Mouse (Mus musculus) hindbrain, embryonic 11.5 days (tissue): ENCODE measurements around the gene Tomm7. TPM values are rescaled to one million over a fixed set of nuclear protein-coding genes. Genes with fewer than 3 reads are reported as not detected.

Source experiments
- ATAC-seq: fragments of 200-750 bp; cut with Nextera tagmentation; 2 replicates; pipeline ENCODE4 v1.8.0; 2017; ENCODE audit warnings: mild to moderate bottlenecking, moderate TSS enrichment, moderate library complexity; ENCODE audit not compliant: low FRiP score
- DNase-seq: peaks from one replicate; pipeline ENCODE4 v3.0.0-alpha.2; 2015; ENCODE audit warnings: low spot score
- H3K27ac ChIP-seq: fragments of 300-500 bp; sonication (generic); 2 replicates; pipeline ENCODE4 v1.5.1; 2014; ENCODE audit warnings: mild to moderate bottlenecking, low read depth, low read length
- H3K27me3 ChIP-seq: fragments of 300-500 bp; sonication (generic); 2 replicates; pipeline ENCODE4 v1.6.1; 2014; ENCODE audit warnings: mild to moderate bottlenecking, low read length, moderate library complexity, mixed read lengths; ENCODE audit not compliant: control insufficient read depth, insufficient read depth
- H3K36me3 ChIP-seq: fragments of 300-500 bp; sonication (generic); 2 replicates; pipeline ENCODE4 v1.6.1; 2014; ENCODE audit warnings: mild to moderate bottlenecking, low read length, moderate library complexity, mixed read lengths; ENCODE audit not compliant: control insufficient read depth, insufficient read depth
- H3K4me1 ChIP-seq: fragments of 300-500 bp; sonication (generic); replicated peaks from 2 replicates; pipeline ENCODE4 v1.6.1; 2014; ENCODE audit warnings: low read length, mixed read lengths; ENCODE audit not compliant: control insufficient read depth, insufficient read depth
- H3K4me2 ChIP-seq: fragments of 300-500 bp; sonication (generic); replicated peaks from 2 replicates; pipeline ENCODE4 v1.6.1; 2014; ENCODE audit warnings: mild to moderate bottlenecking, low read depth, low read length
- H3K4me3 ChIP-seq: fragments of 300-500 bp; sonication (generic); 2 replicates; pipeline ENCODE4 v1.5.1; 2014; ENCODE audit warnings: low read depth, low read length
- H3K9ac ChIP-seq: fragments of 300-500 bp; sonication (generic); 2 replicates; pipeline ENCODE4 v1.6.1; 2014; ENCODE audit warnings: low read depth, low read length
- H3K9me3 ChIP-seq: fragments of 300-500 bp; sonication (generic); 2 replicates; pipeline ENCODE4 v1.6.1; 2016; ENCODE audit warnings: low read length; ENCODE audit not compliant: control insufficient read depth
- WGBS: fragments of 180-500 bp; shearing (Covaris S2); extraction: QIAGEN DNeasy Blood & Tissue Kit; methylation state at CpG from one replicate; pipeline ENCODE4 v1.1.7; 2014; 5-methylcytosine and 5-hydroxymethylcytosine counted together
- polyA plus RNA-seq: library from polyadenylated mRNA; unstranded; fragments of >200 nt; fragmentation: Nextera tagmentation; extraction: Ambion mirVana; gene quantifications from 2 replicates; pipeline ENCODE4 v1.2.1, GENCODE M21; 2014

The Tomm7 gene
- polyA plus RNA-seq, 1 experiment from 2014 or later, result 107 TPM

DNA sequence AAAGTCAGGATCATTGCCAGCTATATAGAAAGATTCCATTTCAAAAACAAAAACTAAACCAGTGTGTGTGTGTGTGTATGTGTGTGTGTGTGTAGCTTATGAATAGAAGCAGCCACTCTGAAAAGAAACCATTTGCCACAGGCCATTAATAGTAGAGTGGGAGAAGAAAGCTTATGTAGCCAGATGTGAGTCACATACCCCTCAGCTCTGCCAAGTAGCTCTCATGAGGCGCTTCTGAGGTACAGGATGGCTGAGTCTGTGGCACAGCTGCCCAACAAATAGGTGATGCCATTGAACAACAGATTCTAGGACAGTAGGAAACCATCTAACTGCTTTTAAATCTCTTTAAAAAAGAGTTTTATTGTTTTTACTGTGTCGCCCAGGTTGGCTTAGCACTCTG, 51.2 kb downstream of the Tomm7 start:
- peaks cover 2% of the 10 kb centered on the region; the same call in 1 of the 2 replicates for H3K4me1 ChIP-seq
- H3K36me3 ChIP-seq, result no peaks in the 10 kb centered on the region
- no peak for DNase-seq
- no peak overlapping the region for H3K27ac ChIP-seq
- H3K27me3 ChIP-seq, result no peaks in the 10 kb centered on the region
- no peak overlapping the region for H3K4me2 ChIP-seq
- 92% methylated on average over 2 of the region's 2 CpGs for WGBS
- H3K4me3 ChIP-seq, result no peak overlapping the region
- no peak overlapping the region for H3K9ac ChIP-seq
- H3K9me3 ChIP-seq, result no peaks in the 10 kb centered on the region
- ATAC-seq, result no peak

GRCm38 (mm10) chr5:23789078-23789612, 54.8 kb downstream of the Tomm7 start:
- 87% methylated on average over 4 of the region's 4 CpGs for WGBS

More at GRCm38 (mm10) chr5:23789078-23789612, 54.8 kb downstream of the Tomm7 start:
- no peak overlapping the region for H3K4me2 ChIP-seq
- DNase-seq (no peak), ATAC-seq (no peak)
- no peak overlapping the region for H3K4me3 ChIP-seq
- no peaks in the 10 kb centered on the region for H3K27me3 ChIP-seq
- no peak overlapping the region for H3K27ac ChIP-seq
- no peak overlapping the region for H3K9ac ChIP-seq
- H3K4me1 ChIP-seq, result peaks cover 2% of the 10 kb centered on the region; the same call in 1 of the 2 replicates
- no peaks in the 10 kb centered on the region for H3K36me3 ChIP-seq
- H3K9me3 ChIP-seq, result no peaks in the 10 kb centered on the region

Other genes with a start within 250 kb of the Tomm7 start
- gene Srpk2, start 159.5 kb downstream of the Tomm7 start, polyA plus RNA-seq, result 60.0 and 69.0 TPM in 2 replicates
- gene Pus7, start 60.5 kb downstream of the Tomm7 start, polyA plus RNA-seq, result 23.8 and 25.3 TPM in 2 replicates
- gene Rint1, start 56.5 kb downstream of the Tomm7 start, polyA plus RNA-seq, result 30.6 and 32.1 TPM in 2 replicates
- 38.8 and 42.1 TPM in 2 replicates for gene Fam126a, start 186.5 kb upstream of the Tomm7 start, polyA plus RNA-seq